In genomic region chr2:163067233-163067632, GRCm38 (mm10) we compare ENCODE assay signal across 22 mouse cellular contexts. TPM values are rescaled to one million over a fixed set of nuclear protein-coding genes. Genes with fewer than 3 reads are reported as not detected.
"Had no signal": no experiment of that assay in that cellular context is flagged by ENCODE, and none has a peak within 500 bp of the region (broad histone marks: within the 10 kb centered on the region; RNA-seq: fewer than 3 reads in every experiment).

No protein-coding gene starts in this region.

- H3K4me2 ChIP-seq: lung, embryonic 14.5 days; midbrain, embryonic 11.5 days; midbrain, embryonic 13.5 days; midbrain, embryonic 15.5 days; neural tube, embryonic 12.5 days; stomach, embryonic 15.5 days had no signal

- H3K4me3 ChIP-seq: megakaryocyte, embryonic 14.5 days; midbrain, embryonic 13.5 days; midbrain, embryonic 15.5 days; neural tube, embryonic 12.5 days; stomach, embryonic 15.5 days had no signal

- ATAC-seq: midbrain, embryonic 13.5 days; midbrain, embryonic 15.5 days had no signal

- H3K4me1 ChIP-seq: midbrain, embryonic 13.5 days; midbrain, embryonic 15.5 days; neural tube, embryonic 12.5 days; stomach, embryonic 15.5 days had no signal

- H3K36me3 ChIP-seq: midbrain, embryonic 15.5 days had no signal

- DNase-seq: lung, adult 18-20 months; lung, embryonic 14.5 days; lung, postnatal 10 days; lung, postnatal 36 days; right cerebral cortex, postnatal 14 days; thymus, adult 18-20 months; thymus, postnatal 14 days; thymus, postnatal 36 days had no signal

- H3K27ac ChIP-seq: macrophage; midbrain, embryonic 13.5 days; midbrain, embryonic 15.5 days; neural tube, embryonic 12.5 days; stomach, embryonic 15.5 days; stomach, postnatal 0 days had no signal

- H3K27me3 ChIP-seq: megakaryocyte, embryonic 14.5 days; midbrain, embryonic 13.5 days; midbrain, embryonic 15.5 days; neural tube, embryonic 12.5 days; stomach, embryonic 15.5 days had no signal

- H3K9me3 ChIP-seq: megakaryocyte, embryonic 14.5 days; midbrain, embryonic 13.5 days; midbrain, embryonic 15.5 days; neural tube, embryonic 12.5 days; stomach, embryonic 15.5 days had no signal

- H3K9ac ChIP-seq: lung, embryonic 14.5 days; midbrain, embryonic 13.5 days; midbrain, embryonic 15.5 days; neural tube, embryonic 12.5 days; stomach, embryonic 15.5 days had no signal

RNA-seq across cellular contexts. Expression of gene Mybl2, which starts 12.7 kb away (rescaled TPM):
- total RNA-seq: monocyte, adult 5-6 weeks had no signal

RNA-seq across cellular contexts. Expression of gene Gtsf1l, which starts 20.4 kb away (rescaled TPM):
- total RNA-seq: midbrain, postnatal 0 days; monocyte, adult 5-6 weeks; neutrophil, adult 5-6 weeks had no signal
- polyA plus RNA-seq: lung, embryonic 14.5 days; macrophage; midbrain, embryonic 11.5 days; midbrain, embryonic 13.5 days; midbrain, embryonic 15.5 days; midbrain, postnatal 0 days; neural tube, embryonic 12.5 days; neural tube, embryonic 14.5 days; spleen, adult 2 months; stomach, embryonic 15.5 days; thymus, postnatal 0 days had no signal
